Mouse (Mus musculus) midbrain, embryonic 14.5 days (tissue): Measurements from ENCODE around the gene Kcnk4. TPM values are rescaled to one million over a fixed set of nuclear protein-coding genes. Genes with fewer than 3 reads are reported as not detected.
A peak's percentile ranks its signal among the peaks of the same experiment; 100 is the strongest.

Source experiments
- ATAC-seq: fragments of 200-750 bp; cut with Nextera tagmentation; 2 replicates; pipeline ENCODE4 v1.8.0; 2017; ENCODE audit warnings: moderate number of reproducible peaks, moderate library complexity; ENCODE audit not compliant: low FRiP score, low TSS enrichment
- DNase-seq: peaks from one replicate; pipeline ENCODE4 v3.0.0-alpha.2; 2015
- H3K27ac ChIP-seq: fragments of 300-500 bp; sonication (generic); replicated peaks from 2 replicates; pipeline ENCODE4 v1.5.1; 2014; ENCODE audit warnings: mild to moderate bottlenecking, low read depth, low read length, moderate library complexity
- H3K27me3 ChIP-seq: fragments of 300-500 bp; sonication (generic); 2 replicates; pipeline ENCODE4 v1.6.1; 2014; ENCODE audit warnings: low read length, control low read depth, mixed read lengths; ENCODE audit not compliant: control insufficient read depth, insufficient read depth
- H3K36me3 ChIP-seq: fragments of 300-500 bp; sonication (generic); 2 replicates; pipeline ENCODE4 v1.6.1; 2014; ENCODE audit warnings: low read length, control low read depth; ENCODE audit not compliant: control insufficient read depth, insufficient read depth
- H3K4me1 ChIP-seq: fragments of 300-500 bp; sonication (generic); 2 replicates; pipeline ENCODE4 v1.6.1; 2014; ENCODE audit warnings: mild to moderate bottlenecking, antibody characterized with exemption, low read length, control low read depth; ENCODE audit not compliant: control insufficient read depth, insufficient read depth
- H3K4me2 ChIP-seq: fragments of 300-500 bp; sonication (generic); 2 replicates; pipeline ENCODE4 v1.6.1; 2014; ENCODE audit warnings: mild to moderate bottlenecking, low read length, moderate library complexity
- H3K4me3 ChIP-seq: fragments of 300-500 bp; sonication (generic); replicated peaks from 2 replicates; pipeline ENCODE4 v1.5.1; 2014; ENCODE audit warnings: low read depth, low read length
- H3K9ac ChIP-seq: fragments of 300-500 bp; sonication (generic); replicated peaks from 2 replicates; pipeline ENCODE4 v1.6.1; 2014; ENCODE audit warnings: mild to moderate bottlenecking, low read length, moderate library complexity
- H3K9me3 ChIP-seq: fragments of 300-500 bp; sonication (generic); 2 replicates; pipeline ENCODE4 v1.6.1; 2016; ENCODE audit warnings: low read length, control low read depth, mixed read lengths; ENCODE audit not compliant: control insufficient read depth
- WGBS: fragments of 180-500 bp; shearing (Covaris S2); extraction: QIAGEN DNeasy Blood & Tissue Kit; methylation state at CpG from one replicate; pipeline ENCODE4 v1.1.7; 2014; 5-methylcytosine and 5-hydroxymethylcytosine counted together
- polyA plus RNA-seq: library from polyadenylated mRNA; unstranded; fragments of >200 nt; fragmentation: Nextera tagmentation; extraction: Ambion mirVana; gene quantifications from 2 replicates; pipeline ENCODE4 v1.2.1, GENCODE M21; 2014

Kcnk4 gene
- polyA plus RNA-seq, 1 experiment from 2014 or later = 1.9 TPM

GRCm38 (mm10) chr19:6921647-6922567, 12.4 kb downstream of the Kcnk4 start, which contains the start of gene Esrra:
Gene Esrra (minus strand): TSS chr19:6921813.
- peaks cover 18% of the 10 kb centered on the region for H3K4me1 ChIP-seq
- H3K27me3 ChIP-seq = peaks cover 45% of the 10 kb centered on the region
- H3K27ac ChIP-seq = peak within 1 kb of the TSS; percentile 91
- ATAC-seq (peak; percentile 95), DNase-seq (peak; percentile 100)
- no peaks in the 10 kb centered on the region for H3K9me3 ChIP-seq
- H3K4me2 ChIP-seq = peak within 1 kb of the TSS; percentile 84
- no peaks in the 10 kb centered on the region for H3K36me3 ChIP-seq
- 2% methylated on average over 55 of the region's 66 CpGs for WGBS
- peak within 1 kb of the TSS; percentile 94 for H3K9ac ChIP-seq
- H3K4me3 ChIP-seq = peak within 1 kb of the TSS; percentile 66

GRCm38 (mm10) chr19:6920741-6921636, 13.3 kb downstream of the Kcnk4 start:
- H3K9ac ChIP-seq = peak overlapping the region; percentile 94
- 0 out of 2 replicates have a peak, but pooled peaks cover 4% of the 10 kb centered on the region for H3K36me3 ChIP-seq
- WGBS = 2% methylated on average over 41 of the region's 48 CpGs

GRCm38 (mm10) chr19:6919876-6920740, 14.2 kb downstream of the Kcnk4 start:
- Histone ChIP-seq H3K4me3 (peak overlapping the region; percentile 66), H3K4me2 (peak overlapping the region; percentile 84), H3K36me3 (0 out of 2 replicates have a peak, but pooled peaks cover 4% of the 10 kb centered on the region), H3K9me3 (no peaks in the 10 kb centered on the region), H3K27me3 (peaks cover 27% of the 10 kb centered on the region), H3K27ac (no peak overlapping the region), H3K9ac (peak overlapping the region; percentile 94; the same call in 1 of the 2 replicates), H3K4me1 (peaks cover 18% of the 10 kb centered on the region)
- DNase-seq (peak; percentile 21), ATAC-seq (no peak)
- WGBS = 45% methylated on average over 7 of the region's 8 CpGs

More at GRCm38 (mm10) chr19:6920741-6921636, 13.3 kb downstream of the Kcnk4 start:
- peak overlapping the region; percentile 66 for H3K4me3 ChIP-seq
- peak; percentile 63 for DNase-seq
- peak; percentile 21 for ATAC-seq
- H3K9me3 ChIP-seq = no peaks in the 10 kb centered on the region
- H3K27ac ChIP-seq = peak overlapping the region; percentile 91
- H3K27me3 ChIP-seq = peaks cover 36% of the 10 kb centered on the region
- peaks cover 18% of the 10 kb centered on the region for H3K4me1 ChIP-seq
- H3K4me2 ChIP-seq = peak overlapping the region; percentile 84

- H3K36me3 ChIP-seq = 0 out of 2 replicates have a peak, but pooled peaks cover 6% of the 10 kb centered on the region
- no peak for DNase-seq
- no peak overlapping the region for H3K27ac ChIP-seq
- H3K4me3 ChIP-seq = no peak overlapping the region
- peaks cover 18% of the 10 kb centered on the region for H3K4me1 ChIP-seq
- no peak for ATAC-seq
- H3K27me3 ChIP-seq = peaks cover 21% of the 10 kb centered on the region
- no peak overlapping the region for H3K9ac ChIP-seq
- no peak overlapping the region for H3K4me2 ChIP-seq
- H3K9me3 ChIP-seq = no peaks in the 10 kb centered on the region
These were observed 14.9 kb downstream of the Kcnk4 start for GRCm38 (mm10) chr19:6919431-6919830.

GRCm38 (mm10) chr19:6918321-6918720, 16.0 kb downstream of the Kcnk4 start:
- Histone ChIP-seq H3K27me3 (peaks cover 10% of the 10 kb centered on the region; the same call in 1 of the 2 replicates), H3K36me3 (peaks cover 14% of the 10 kb centered on the region), H3K4me2 (no peak overlapping the region), H3K27ac (no peak overlapping the region), H3K4me3 (no peak overlapping the region), H3K9ac (no peak overlapping the region), H3K9me3 (no peaks in the 10 kb centered on the region), H3K4me1 (peaks cover 18% of the 10 kb centered on the region)
- no peak for ATAC-seq
- WGBS = 97% methylated on average over 4 of the region's 4 CpGs
- no peak for DNase-seq

GRCm38 (mm10) chr19:6916496-6916895, 17.8 kb downstream of the Kcnk4 start:
- no peak for ATAC-seq

GRCm38 (mm10) chr19:6915276-6915675, 19.0 kb downstream of the Kcnk4 start:
- Histone ChIP-seq H3K4me3 (no peak overlapping the region), H3K9ac (no peak overlapping the region), H3K27me3 (no peaks in the 10 kb centered on the region), H3K9me3 (no peaks in the 10 kb centered on the region), H3K4me2 (no peak overlapping the region), H3K36me3 (peaks cover 38% of the 10 kb centered on the region), H3K4me1 (peaks cover 5% of the 10 kb centered on the region), H3K27ac (no peak overlapping the region)
- DNase-seq = no peak
- WGBS = 85% methylated on average over 4 of the region's 4 CpGs
- no peak for ATAC-seq

More at GRCm38 (mm10) chr19:6916496-6916895, 17.8 kb downstream of the Kcnk4 start:
- H3K9ac ChIP-seq = no peak overlapping the region
- no peaks in the 10 kb centered on the region for H3K27me3 ChIP-seq
- H3K4me2 ChIP-seq = no peak overlapping the region
- peaks cover 33% of the 10 kb centered on the region for H3K36me3 ChIP-seq
- H3K9me3 ChIP-seq = no peaks in the 10 kb centered on the region
- no peak overlapping the region for H3K4me3 ChIP-seq
- 90% methylated on average over 4 of the region's 4 CpGs for WGBS
- H3K27ac ChIP-seq = no peak overlapping the region
- DNase-seq = no peak
- H3K4me1 ChIP-seq = peaks cover 11% of the 10 kb centered on the region

GRCm38 (mm10) chr19:6914540-6914939, 19.8 kb downstream of the Kcnk4 start:
- DNase-seq = no peak
- ATAC-seq = no peak
- no peak overlapping the region for H3K4me2 ChIP-seq
- 89% methylated on average over 9 of the region's 9 CpGs for WGBS
- peaks cover 38% of the 10 kb centered on the region for H3K36me3 ChIP-seq
- H3K4me3 ChIP-seq = no peak overlapping the region
- H3K27ac ChIP-seq = no peak overlapping the region
- no peaks in the 10 kb centered on the region for H3K27me3 ChIP-seq
- H3K9me3 ChIP-seq = no peaks in the 10 kb centered on the region
- no peaks in the 10 kb centered on the region for H3K4me1 ChIP-seq
- no peak overlapping the region for H3K9ac ChIP-seq
